Mouse (Mus musculus) hindbrain, embryonic 13.5 days (tissue): ENCODE measurements around the gene Csmd2. TPM values are rescaled to one million over a fixed set of nuclear protein-coding genes. Genes with fewer than 3 reads are reported as not detected.
A peak's percentile ranks its signal among the peaks of the same experiment; 100 is the strongest.

Source experiments
- ATAC-seq: fragments of 200-750 bp; cut with Nextera tagmentation; 2 replicates; pipeline ENCODE4 v1.8.0; 2017; ENCODE audit warnings: moderate TSS enrichment; ENCODE audit not compliant: low FRiP score
- H3K27ac ChIP-seq: fragments of 300-500 bp; sonication (generic); 2 replicates; pipeline ENCODE4 v1.5.1; 2015; ENCODE audit warnings: inconsistent platforms, mild to moderate bottlenecking, moderate library complexity
- H3K27me3 ChIP-seq: fragments of 300-500 bp; sonication (generic); 2 replicates; pipeline ENCODE4 v1.6.1; 2015; ENCODE audit warnings: mild to moderate bottlenecking, inconsistent platforms
- H3K36me3 ChIP-seq: fragments of 300-500 bp; sonication (generic); 2 replicates; pipeline ENCODE4 v1.6.1; 2015; ENCODE audit warnings: mild to moderate bottlenecking, inconsistent platforms
- H3K4me1 ChIP-seq: fragments of 300-500 bp; sonication (generic); replicated peaks from 2 replicates; pipeline ENCODE4 v1.6.1; 2015; ENCODE audit warnings: inconsistent platforms
- H3K4me2 ChIP-seq: fragments of 300-500 bp; sonication (generic); 2 replicates; pipeline ENCODE4 v1.6.1; 2015; ENCODE audit warnings: inconsistent platforms, mild to moderate bottlenecking, moderate library complexity
- H3K4me3 ChIP-seq: fragments of 300-500 bp; sonication (generic); 2 replicates; pipeline ENCODE4 v1.5.1; 2015; ENCODE audit warnings: mild to moderate bottlenecking, inconsistent platforms
- H3K9ac ChIP-seq: fragments of 300-500 bp; sonication (generic); 2 replicates; pipeline ENCODE4 v1.6.1; 2015; ENCODE audit warnings: mild to moderate bottlenecking, inconsistent platforms
- H3K9me3 ChIP-seq: fragments of 300-500 bp; sonication (generic); 2 replicates; pipeline ENCODE4 v1.6.1; 2016; ENCODE audit warnings: inconsistent platforms
- WGBS: fragments of 180-500 bp; shearing (Covaris S2); methylation state at CpG from one replicate; pipeline ENCODE4 v1.1.7; 2015; 5-methylcytosine and 5-hydroxymethylcytosine counted together
- polyA plus RNA-seq: library from polyadenylated mRNA; unstranded; fragments of >200 nt; fragmentation: Nextera tagmentation; extraction: Ambion mirVana; gene quantifications from 2 replicates; pipeline ENCODE4 v1.2.1, GENCODE M21; 2015

The Csmd2 gene
- polyA plus RNA-seq, 1 experiment from 2014 or later: 8.6 TPM

GRCm38 (mm10) chr4:128442791-128443190 is 455.1 kb downstream of the Csmd2 start:
- H3K9me3 ChIP-seq: no peaks in the 10 kb centered on the region
- peaks cover 35% of the 10 kb centered on the region for H3K4me1 ChIP-seq
- WGBS: 78% methylated on average over 8 of the region's 8 CpGs
- ATAC-seq: no peak
- H3K27me3 ChIP-seq: no peaks in the 10 kb centered on the region
- H3K4me3 ChIP-seq: no peak overlapping the region
- no peak overlapping the region for H3K9ac ChIP-seq
- H3K27ac ChIP-seq: no peak overlapping the region
- no peak overlapping the region for H3K4me2 ChIP-seq
- H3K36me3 ChIP-seq: peaks cover 14% of the 10 kb centered on the region

- Histone ChIP-seq H3K36me3 (peaks cover 11% of the 10 kb centered on the region), H3K27ac (peak overlapping the region; percentile 48; the same call in 1 of the 2 replicates), H3K4me3 (no peak overlapping the region), H3K9me3 (no peaks in the 10 kb centered on the region), H3K9ac (0 out of 2 replicates have a peak overlapping the region, but pooled peaks have one; percentile 19), H3K27me3 (no peaks in the 10 kb centered on the region), H3K4me1 (peaks cover 54% of the 10 kb centered on the region), H3K4me2 (no peak overlapping the region)
- 41% methylated on average over 15 of the region's 15 CpGs for WGBS
- no peak for ATAC-seq
These were observed 458.0 kb downstream of the Csmd2 start for GRCm38 (mm10) chr4:128445514-128446260.

GRCm38 (mm10) chr4:128448831-128449431 is 461.3 kb downstream of the Csmd2 start:
- Histone ChIP-seq H3K4me1 (peaks cover 56% of the 10 kb centered on the region), H3K4me2 (no peak overlapping the region), H3K27ac (no peak overlapping the region), H3K36me3 (peaks cover 9% of the 10 kb centered on the region), H3K9me3 (no peaks in the 10 kb centered on the region), H3K27me3 (no peaks in the 10 kb centered on the region), H3K4me3 (no peak overlapping the region), H3K9ac (no peak overlapping the region)
- no peak for ATAC-seq
- 68% methylated on average over 12 of the region's 12 CpGs for WGBS

GRCm38 (mm10) chr4:128450137-128450536 is 462.5 kb downstream of the Csmd2 start:
- H3K4me3 ChIP-seq: no peak overlapping the region
- H3K9ac ChIP-seq: no peak overlapping the region
- WGBS: 93% methylated on average over 8 of the region's 8 CpGs
- H3K27ac ChIP-seq: peak overlapping the region; percentile 91
- no peaks in the 10 kb centered on the region for H3K9me3 ChIP-seq
- H3K4me2 ChIP-seq: no peak overlapping the region
- H3K27me3 ChIP-seq: no peaks in the 10 kb centered on the region
- no peak for ATAC-seq
- peaks cover 49% of the 10 kb centered on the region for H3K4me1 ChIP-seq
- H3K36me3 ChIP-seq: peaks cover 13% of the 10 kb centered on the region

GRCm38 (mm10) chr4:128450974-128451373 is 463.3 kb downstream of the Csmd2 start:
- Histone ChIP-seq H3K9me3 (no peaks in the 10 kb centered on the region), H3K27me3 (no peaks in the 10 kb centered on the region), H3K9ac (0 out of 2 replicates have a peak overlapping the region, but pooled peaks have one; percentile 31), H3K4me2 (no peak overlapping the region), H3K27ac (peak overlapping the region; percentile 91), H3K4me3 (no peak overlapping the region), H3K36me3 (peaks cover 13% of the 10 kb centered on the region), H3K4me1 (peaks cover 41% of the 10 kb centered on the region)
- WGBS: 23% methylated on average over 8 of the region's 8 CpGs
- peak; percentile 84 for ATAC-seq

GRCm38 (mm10) chr4:128451383-128451794 is 463.7 kb downstream of the Csmd2 start:
- WGBS: 60% methylated on average over 3 of the region's 3 CpGs
- Histone ChIP-seq H3K9me3 (no peaks in the 10 kb centered on the region), H3K27ac (peak overlapping the region; percentile 91), H3K4me1 (peaks cover 37% of the 10 kb centered on the region), H3K36me3 (peaks cover 16% of the 10 kb centered on the region), H3K9ac (0 out of 2 replicates have a peak overlapping the region, but pooled peaks have one; percentile 31), H3K4me2 (no peak overlapping the region), H3K4me3 (no peak overlapping the region), H3K27me3 (no peaks in the 10 kb centered on the region)
- ATAC-seq: peak; percentile 58

GRCm38 (mm10) chr4:128466708-128467107 is 479.1 kb downstream of the Csmd2 start:
- Histone ChIP-seq H3K4me3 (no peak overlapping the region), H3K4me2 (no peak overlapping the region), H3K27me3 (0 out of 2 replicates have a peak, but pooled peaks cover 3% of the 10 kb centered on the region), H3K4me1 (no peaks in the 10 kb centered on the region), H3K9me3 (no peaks in the 10 kb centered on the region), H3K9ac (no peak overlapping the region), H3K27ac (no peak overlapping the region), H3K36me3 (peaks cover 44% of the 10 kb centered on the region)
- ATAC-seq: no peak
- WGBS: 86% methylated on average over 5 of the region's 5 CpGs

- no peak overlapping the region for H3K4me3 ChIP-seq
- no peaks in the 10 kb centered on the region for H3K9me3 ChIP-seq
- no peak overlapping the region for H3K27ac ChIP-seq
- H3K36me3 ChIP-seq: peaks cover 42% of the 10 kb centered on the region
- no peak overlapping the region for H3K4me2 ChIP-seq
- 87% methylated on average over 1 of the region's 1 CpGs for WGBS
- no peak for ATAC-seq
- no peak overlapping the region for H3K9ac ChIP-seq
- H3K27me3 ChIP-seq: 0 out of 2 replicates have a peak, but pooled peaks cover 3% of the 10 kb centered on the region
- H3K4me1 ChIP-seq: no peaks in the 10 kb centered on the region
These were observed 480.4 kb downstream of the Csmd2 start for GRCm38 (mm10) chr4:128468040-128468439.

GRCm38 (mm10) chr4:128476249-128476648 is 488.6 kb downstream of the Csmd2 start:
- no peaks in the 10 kb centered on the region for H3K27me3 ChIP-seq
- no peak overlapping the region for H3K4me3 ChIP-seq
- no peaks in the 10 kb centered on the region for H3K4me1 ChIP-seq
- no peaks in the 10 kb centered on the region for H3K9me3 ChIP-seq
- H3K4me2 ChIP-seq: no peak overlapping the region
- H3K27ac ChIP-seq: no peak overlapping the region
- 76% methylated on average over 5 of the region's 5 CpGs for WGBS
- no peak for ATAC-seq
- H3K9ac ChIP-seq: no peak overlapping the region
- H3K36me3 ChIP-seq: peaks cover 72% of the 10 kb centered on the region

- Histone ChIP-seq H3K36me3 (peaks cover 54% of the 10 kb centered on the region), H3K27ac (no peak overlapping the region), H3K4me2 (no peak overlapping the region), H3K9me3 (no peaks in the 10 kb centered on the region), H3K4me3 (no peak overlapping the region), H3K9ac (no peak overlapping the region), H3K4me1 (no peaks in the 10 kb centered on the region; the same call in 1 of the 2 replicates), H3K27me3 (no peaks in the 10 kb centered on the region)
- 82% methylated on average over 7 of the region's 7 CpGs for WGBS
- no peak for ATAC-seq
These were observed 496.2 kb downstream of the Csmd2 start for GRCm38 (mm10) chr4:128483891-128484290.

GRCm38 (mm10) chr4:128484679-128485078 is 497.0 kb downstream of the Csmd2 start:
- Histone ChIP-seq H3K27me3 (no peaks in the 10 kb centered on the region), H3K4me3 (no peak overlapping the region), H3K9ac (no peak overlapping the region), H3K27ac (no peak overlapping the region), H3K9me3 (no peaks in the 10 kb centered on the region), H3K4me1 (no peaks in the 10 kb centered on the region; the same call in none of the 2 replicates), H3K4me2 (no peak overlapping the region), H3K36me3 (peaks cover 54% of the 10 kb centered on the region)
- 83% methylated on average over 2 of the region's 2 CpGs for WGBS
- no peak for ATAC-seq

GRCm38 (mm10) chr4:128489521-128490100 is 502.0 kb downstream of the Csmd2 start:
- peaks cover 43% of the 10 kb centered on the region for H3K36me3 ChIP-seq
- H3K9ac ChIP-seq: no peak overlapping the region
- no peak for ATAC-seq
- no peak overlapping the region for H3K4me2 ChIP-seq
- H3K4me3 ChIP-seq: no peak overlapping the region
- peaks cover 13% of the 10 kb centered on the region for H3K4me1 ChIP-seq
- H3K27ac ChIP-seq: peak overlapping the region; percentile 8; the same call in 1 of the 2 replicates
- 76% methylated on average over 11 of the region's 11 CpGs for WGBS
- H3K27me3 ChIP-seq: no peaks in the 10 kb centered on the region
- no peaks in the 10 kb centered on the region for H3K9me3 ChIP-seq
